Mouse (Mus musculus): Measurements from ENCODE around the gene Gnpat.

Gnpat gene

DNA sequence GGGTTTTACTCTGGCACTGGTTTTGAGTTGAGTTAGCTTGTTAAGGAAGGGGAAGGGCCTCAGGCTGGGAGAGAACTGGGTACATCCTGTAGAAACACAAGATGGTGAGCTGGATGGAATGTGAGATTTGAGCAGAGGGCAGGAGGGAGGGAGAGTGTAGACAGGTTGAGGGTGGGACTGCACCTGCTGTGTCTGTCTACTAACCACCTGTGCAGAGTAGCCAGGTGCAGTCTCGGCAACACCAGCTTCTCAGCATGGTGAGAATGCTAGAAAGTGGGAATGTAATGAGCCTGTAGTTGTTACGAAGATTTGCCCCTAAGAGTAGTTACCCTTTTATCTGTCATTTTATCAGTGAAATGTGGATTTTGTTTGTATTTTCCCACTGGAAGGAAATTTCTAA lies 42.6 kb downstream of the Gnpat start:
- DNase-seq (ENCODE audit: low read depth): no peak

DNA sequence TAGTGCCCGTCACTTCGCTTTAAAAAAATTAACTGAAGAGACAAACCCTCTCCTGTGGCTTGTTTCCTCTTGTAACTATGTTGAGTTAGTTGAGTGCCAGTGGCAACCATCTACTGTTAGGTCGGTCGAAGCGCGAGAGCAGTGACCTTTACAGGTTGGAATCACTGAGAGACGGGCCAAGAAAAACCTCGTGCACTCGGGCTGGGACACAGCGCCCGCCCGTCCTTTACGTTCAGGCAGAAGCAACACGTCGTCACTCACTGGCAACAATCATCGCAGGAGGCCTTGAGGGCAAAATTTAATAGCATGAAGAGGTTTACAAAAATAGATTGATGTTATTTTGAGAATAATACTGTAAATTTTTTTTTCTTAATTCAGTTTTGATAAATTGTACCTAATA lies 47.1 kb downstream of the Gnpat start:
- DNase-seq (ENCODE audit: low read depth): no peak

DNA sequence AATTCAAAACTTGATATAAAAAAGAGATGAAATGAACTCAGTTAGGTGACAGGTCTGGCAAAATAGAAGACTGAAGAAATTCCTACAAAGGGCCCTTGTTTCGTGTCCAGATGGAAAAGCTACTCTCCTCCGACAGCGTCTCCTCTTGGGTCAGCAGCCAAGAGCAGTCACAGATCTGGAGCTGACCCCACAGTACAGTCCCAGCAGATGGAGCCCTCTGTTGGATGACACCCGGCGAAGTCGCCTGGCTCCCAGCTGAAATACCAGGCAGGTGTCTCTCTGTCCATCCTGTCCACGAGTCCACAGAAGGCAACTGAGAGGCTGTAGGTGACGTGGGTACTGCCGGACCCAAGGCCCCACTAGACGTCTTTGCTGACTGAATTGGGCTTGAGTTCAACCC lies 47.5 kb downstream of the Gnpat start:
- DNase-seq (ENCODE audit: low read depth): no peak

DNA sequence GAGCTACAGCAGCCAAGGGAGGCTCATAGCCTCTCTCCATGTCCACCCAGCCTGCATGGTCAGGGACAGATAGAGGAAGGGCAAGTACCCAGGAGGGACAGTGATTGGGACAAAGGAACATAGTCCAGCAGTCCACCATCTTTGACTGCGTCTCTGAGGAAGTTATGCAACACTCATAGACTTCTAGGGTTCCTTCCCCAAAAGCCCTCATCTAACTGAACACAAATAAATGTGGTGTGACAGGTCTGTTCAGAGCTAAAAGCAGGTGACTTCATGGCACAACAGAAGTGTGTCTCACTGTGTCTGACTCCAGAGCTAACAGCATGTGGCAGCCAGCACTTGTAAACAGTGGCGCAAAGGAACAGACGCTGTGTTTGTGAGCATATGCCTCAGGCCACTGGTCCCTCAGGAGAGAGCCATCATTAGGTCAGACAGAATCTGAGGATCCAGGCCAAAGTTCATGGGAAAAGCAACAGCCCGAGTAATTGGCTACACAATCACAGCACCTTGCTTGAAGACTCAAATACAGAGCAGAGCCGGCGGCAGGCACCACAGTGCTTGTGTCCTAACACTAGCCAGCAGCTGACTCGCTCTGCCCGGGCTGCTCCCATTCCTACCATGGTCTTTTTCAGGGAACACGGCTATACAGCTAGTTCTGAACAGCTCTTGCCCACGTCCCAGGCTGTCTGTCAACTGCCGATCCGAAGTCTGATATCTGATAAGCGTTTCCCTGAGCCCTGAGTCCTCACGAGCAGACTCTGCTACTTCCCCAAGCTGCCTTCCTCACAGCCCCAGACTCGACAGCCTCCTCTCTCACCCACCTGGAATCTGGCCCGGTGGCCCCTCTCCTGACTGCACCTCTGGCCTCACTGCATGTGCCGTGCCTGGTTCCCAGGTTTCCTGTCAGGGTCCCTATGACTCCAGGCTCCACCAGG lies 49.4 kb downstream of the Gnpat start:
- DNase-seq (ENCODE audit: low read depth): no peak

DNA sequence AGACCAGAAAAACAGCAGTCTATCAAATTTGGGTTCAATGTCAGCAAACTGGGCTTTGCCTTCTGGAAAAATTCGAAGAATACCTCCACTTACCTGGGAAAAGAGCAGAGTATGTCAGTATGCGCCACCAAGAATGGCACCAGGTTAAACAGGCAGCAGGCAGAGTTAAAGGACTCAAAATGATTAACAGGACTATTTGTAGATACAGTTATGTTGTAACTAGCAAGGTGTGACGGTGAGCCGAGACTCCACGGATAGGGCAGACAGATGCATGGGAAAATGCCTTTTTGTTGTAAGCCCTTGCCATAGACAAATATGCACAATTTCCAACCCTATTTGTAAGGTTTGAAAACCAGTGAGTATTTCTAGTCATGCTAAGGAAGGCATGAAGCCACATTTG lies 51.2 kb downstream of the Gnpat start:
- no peak for DNase-seq (ENCODE audit: low read depth)

DNA sequence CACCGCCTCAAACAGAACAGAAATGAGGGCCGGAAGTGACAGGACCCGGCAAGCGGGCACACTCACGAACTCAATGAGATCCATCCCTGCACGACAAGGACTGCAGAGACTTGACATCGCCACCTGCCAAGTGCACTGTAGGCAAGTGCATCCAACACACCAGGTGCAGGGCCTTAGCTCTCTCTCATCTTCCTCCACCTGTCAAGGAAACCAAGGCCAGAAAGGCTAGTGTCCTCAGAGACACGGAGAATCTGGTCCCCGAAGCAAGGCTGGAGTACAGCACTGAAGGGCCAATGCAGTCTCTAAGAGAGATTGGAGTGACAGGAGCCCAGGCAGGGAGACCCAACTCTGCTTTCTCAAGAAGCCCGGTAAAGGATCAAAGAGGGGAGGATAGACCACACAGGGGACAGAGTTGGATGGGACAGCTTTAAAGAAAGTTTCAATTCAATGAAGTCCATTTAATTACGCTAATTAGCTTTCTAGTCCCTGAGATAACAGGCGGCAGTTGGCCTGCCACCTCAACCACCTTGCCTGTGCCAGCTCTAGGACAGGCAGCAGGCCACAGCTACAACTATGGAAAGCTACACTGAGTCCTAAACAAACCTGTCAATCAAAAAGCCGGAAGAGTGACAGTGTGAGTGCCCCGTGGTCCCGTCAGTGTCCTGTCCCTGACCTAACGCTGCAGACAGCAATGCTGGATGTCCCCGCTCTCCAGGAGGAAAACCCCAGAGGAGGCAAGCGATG lies 55.1 kb downstream of the Gnpat start:
- DNase-seq (ENCODE audit: low read depth): no peak

DNA sequence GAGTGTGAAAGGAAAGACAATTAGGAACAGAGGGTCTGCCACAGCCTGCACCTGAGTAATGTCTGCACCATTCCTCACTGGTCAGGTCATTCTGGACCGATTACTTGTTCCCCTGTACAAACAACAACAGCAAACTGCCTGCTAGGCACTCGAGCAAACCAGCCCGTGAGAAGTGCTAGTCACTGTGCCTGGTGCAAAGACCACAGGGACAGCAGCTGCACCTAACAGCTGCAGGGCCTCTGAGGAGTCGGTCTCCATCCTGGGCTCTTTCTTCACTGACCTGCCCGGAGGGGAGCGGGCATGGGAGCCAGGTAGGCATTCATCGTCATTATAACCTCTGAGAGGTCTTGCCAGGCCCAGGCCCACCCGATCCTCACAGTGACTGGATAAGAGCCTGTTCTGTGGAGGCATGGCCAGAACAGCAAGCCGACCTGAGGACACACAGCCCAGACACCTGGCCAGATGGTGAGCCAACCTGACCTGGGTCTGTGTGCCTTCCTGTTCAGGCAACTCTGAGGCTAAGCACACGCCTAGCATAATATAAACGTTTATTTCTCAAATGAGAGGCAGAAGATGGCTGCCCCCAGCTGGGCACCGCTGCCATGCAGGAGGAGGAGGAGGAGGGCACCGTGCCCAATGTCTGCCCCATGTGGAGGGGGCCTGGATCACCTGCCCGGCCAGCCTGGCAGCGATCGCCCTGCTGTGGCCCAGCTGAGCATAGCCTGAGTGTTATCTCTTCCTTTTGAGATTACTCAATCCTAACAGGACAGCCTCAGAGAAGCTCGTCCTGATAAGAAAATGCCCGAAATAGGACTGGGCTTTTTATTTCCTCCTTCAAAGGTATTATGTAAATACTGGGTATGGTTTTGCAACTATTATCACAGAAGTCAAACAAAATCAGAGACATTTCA lies 58.8 kb downstream of the Gnpat start:
- DNase-seq (ENCODE audit: low read depth): no peak

DNA sequence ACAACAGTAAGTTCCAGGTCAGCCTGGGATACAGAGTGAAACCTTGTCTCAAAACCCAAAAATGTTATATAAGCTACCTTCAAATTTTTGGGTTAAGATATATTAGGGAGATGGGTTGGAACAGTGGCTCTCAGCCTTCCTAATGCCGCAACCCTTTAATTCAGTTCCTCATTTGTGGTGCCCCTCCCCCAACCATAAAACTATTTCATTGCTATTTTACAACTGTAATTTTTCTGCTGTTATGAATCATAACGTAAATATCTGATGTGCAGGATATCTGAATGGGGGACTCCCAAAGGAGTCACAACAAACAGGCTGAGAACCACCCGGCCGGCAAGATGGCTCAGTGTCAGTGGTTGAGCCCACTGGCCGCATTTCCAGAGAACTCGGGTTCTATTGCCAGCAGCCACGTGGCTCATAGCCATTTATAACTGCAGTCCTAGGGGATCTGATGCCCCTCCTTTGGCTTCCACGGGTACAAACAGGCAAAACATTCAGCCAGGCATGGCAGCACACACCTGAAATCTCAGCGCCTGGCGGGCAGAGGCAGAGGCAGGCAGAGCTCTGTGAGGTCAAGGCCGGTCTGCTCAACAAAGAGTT lies 59.8 kb downstream of the Gnpat start:
- no peak for DNase-seq (ENCODE audit: low read depth)

DNA sequence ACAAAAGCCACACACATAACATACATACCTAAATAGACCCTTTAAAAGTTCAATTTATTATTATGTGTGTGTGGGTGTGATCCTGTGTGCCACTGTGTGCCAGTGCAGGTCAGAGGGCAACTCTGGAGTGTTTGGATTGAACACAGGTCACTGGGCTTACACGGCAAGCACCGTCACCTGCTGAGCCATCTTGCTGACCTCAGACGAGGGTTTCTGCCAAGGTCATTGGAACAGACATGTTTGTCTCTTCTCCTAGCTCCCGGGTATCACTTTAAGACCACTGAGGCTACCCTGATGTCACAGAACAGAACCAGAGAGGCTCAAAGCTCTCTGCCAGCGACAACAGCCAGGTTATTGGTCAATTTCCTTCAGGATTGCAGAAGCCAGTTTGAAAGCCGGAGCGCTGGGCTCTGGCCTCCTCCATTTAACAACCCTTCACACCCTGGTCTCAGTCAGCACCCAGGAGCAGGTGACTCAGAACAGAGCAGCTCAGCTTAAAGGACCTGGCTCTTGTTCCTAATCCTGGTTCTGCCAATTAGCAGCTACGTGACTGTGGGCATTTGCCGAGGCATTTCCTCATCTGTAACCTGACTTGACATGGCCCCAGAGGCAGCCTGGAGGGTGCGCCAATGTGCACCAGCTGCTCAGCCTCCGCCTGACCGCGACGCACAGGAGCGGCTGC lies 61.3 kb downstream of the Gnpat start:
- DNase-seq (ENCODE audit: low read depth): no peak

DNA sequence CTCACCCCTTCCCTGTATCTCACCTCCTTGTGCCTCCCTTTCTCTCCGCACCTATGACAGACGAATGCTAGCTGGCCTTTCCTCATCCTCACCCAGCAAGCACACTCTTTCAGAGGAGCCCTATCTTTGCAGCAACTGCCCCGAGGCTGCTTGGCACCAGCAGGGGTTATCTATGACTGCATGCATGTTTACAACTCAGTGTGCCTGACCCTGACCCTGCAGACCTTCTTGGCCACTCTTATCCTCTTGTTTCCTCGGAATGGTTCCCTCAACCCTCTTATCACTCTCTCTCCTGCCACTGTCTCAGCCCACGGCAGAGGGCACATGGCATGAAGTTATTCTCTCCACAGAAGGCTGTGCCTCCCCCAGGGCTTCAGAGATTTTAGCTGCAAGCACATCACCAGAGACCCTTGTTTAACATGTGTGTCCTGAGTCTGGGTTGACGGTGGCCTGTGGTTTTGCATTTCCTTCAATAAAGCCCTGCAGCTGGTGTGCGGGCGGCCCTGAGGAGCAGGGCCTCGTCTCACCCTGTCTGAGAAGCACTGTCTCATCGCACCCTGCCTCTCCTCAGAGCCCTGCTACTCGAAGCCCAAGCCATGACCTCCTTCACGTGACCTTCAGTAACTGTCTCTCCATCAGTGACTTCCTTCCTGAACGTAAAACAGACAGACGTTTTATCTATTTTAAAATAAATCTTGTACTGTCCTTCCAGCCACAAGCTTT lies 62.9 kb downstream of the Gnpat start:
- DNase-seq (ENCODE audit: low read depth): no peak

DNA sequence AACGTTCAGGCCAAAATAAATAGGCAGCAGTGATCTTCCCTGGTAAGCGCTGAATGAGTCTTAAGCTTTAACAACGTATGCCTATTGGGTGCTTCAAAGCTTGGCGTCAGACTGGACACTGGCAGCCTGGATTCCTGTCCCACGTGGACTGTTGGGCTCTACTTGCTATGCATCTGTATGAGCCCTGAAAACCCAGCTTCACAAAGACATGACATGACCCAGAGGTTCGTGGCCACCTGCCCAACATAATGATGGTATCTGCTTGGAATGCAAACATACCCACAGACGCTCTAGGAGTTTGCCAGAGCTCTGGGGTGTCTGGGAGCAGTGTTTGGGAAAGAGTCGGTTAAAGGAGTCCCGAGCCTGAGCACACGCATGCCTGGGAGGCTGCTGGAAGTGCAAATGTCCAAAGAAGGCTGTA lies 63.5 kb downstream of the Gnpat start:
- no peak for DNase-seq (ENCODE audit: low read depth)

DNA sequence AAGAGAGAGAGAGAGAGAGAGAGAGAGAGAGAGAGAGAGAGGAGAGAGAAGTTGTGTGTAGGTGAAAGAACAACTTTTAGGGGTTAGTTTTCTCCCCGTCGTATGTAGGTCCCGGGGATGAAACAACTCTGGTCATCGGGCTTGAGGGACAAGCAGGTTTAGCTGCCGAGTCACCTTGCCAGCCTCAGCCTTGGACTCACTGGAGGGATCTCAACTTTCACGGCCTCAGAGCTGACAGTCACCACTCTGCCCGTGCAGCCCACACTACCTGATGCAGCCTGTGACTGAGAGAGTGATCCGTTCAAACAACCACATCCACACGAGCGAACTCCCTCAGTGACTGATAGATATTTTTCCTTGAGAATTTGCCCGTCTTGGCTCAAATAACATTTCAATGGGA lies 66.2 kb downstream of the Gnpat start:
- DNase-seq (ENCODE audit: low read depth): no peak

DNA sequence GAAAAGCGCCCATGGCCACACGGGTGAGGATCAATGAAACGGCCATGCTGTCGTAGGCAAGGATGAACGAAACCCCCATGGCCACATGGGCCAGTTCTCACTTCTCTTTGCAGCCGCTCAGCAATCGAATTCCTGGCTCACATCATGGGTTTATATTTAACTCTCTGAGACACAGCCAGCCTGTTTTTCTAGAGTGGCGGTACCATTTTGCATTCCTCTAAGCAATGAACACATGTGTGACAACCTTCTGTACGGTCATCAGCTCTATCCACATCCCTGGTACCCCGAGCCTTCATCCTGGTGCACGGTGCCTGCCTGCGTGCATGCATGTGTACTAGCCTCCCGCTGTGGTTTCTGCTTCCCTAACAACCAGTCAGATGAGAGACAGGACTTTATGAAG lies 67.3 kb downstream of the Gnpat start:
- no peak for DNase-seq (ENCODE audit: low read depth)

DNA sequence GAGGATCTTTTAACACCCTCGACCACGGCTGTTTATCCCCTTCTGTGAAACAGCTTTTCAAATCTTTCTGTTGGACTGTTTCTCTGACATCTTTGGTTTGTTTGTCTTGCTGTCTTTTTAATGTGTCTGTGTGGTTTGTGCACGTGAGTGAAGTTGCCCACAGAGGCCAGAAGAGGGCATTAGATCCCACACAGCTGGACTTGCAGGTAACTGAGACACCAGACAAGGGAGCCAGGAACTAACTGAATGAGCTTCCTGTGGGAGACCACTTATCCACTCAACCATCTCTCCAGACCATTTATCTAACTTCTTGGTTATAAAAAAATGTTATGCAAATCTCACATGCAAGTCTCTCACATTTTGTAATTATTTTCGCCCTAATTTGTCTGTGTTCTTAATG lies 67.8 kb downstream of the Gnpat start:
- no peak for DNase-seq (ENCODE audit: low read depth)

DNA sequence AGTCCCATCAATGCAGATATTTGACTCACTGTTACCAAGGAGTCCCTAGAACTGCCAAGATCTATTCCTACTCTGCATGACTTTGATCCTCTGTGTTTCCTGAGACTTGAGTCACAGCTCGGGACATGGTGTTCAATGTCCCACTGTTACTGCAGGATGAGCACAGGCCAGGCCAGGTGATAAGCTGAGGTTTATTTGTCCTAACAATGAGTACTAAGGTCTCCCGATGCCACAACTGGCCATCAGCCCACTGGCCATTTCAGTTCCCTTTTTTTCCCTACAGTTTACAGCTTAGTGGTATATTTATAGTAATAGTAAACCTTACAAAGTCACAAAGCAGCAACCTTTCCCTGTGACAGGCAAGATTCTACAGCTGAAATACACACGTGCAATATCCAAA lies 69.6 kb downstream of the Gnpat start:
- DNase-seq (ENCODE audit: low read depth): no peak

DNA sequence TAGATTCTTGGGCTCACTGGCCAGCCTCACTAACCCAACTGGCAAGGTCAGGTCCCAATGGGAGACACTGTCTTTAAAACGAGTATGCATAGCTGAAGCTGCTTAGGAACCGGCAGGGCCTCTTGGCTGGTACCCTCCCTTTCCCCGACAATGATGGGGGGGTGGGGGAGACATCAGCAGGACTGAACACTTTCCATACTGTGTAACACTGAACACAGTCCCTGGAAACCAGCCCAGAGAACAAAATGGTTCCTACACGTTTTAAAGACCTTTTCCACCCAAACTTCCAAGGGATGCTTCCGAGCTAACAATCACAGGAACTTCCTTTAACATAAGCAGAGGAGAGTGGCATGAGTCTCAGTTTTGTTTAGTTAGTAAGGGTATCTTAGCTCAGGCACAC lies 72.3 kb downstream of the Gnpat start:
- DNase-seq (ENCODE audit: low read depth): no peak

DNA sequence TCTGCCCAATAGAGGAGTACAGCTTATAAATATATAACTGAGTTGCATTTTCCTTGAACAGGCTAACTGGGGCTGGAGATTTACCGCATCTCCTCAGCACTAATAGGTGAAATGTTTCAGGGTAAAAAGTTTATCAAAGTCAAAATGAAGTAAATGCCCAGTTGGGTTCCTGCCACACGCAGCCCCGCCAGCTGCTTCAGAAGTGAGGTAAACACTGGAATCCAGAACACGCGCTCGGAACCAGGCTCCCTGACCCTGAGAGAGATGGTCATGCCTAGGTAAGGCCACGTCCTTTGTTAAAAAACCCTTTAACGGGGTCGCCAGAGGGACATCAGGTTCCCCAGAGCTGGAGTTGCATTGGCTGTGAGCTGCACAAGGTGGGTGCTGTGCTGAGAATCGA lies 73.9 kb downstream of the Gnpat start:
- no peak for DNase-seq (ENCODE audit: low read depth)

DNA sequence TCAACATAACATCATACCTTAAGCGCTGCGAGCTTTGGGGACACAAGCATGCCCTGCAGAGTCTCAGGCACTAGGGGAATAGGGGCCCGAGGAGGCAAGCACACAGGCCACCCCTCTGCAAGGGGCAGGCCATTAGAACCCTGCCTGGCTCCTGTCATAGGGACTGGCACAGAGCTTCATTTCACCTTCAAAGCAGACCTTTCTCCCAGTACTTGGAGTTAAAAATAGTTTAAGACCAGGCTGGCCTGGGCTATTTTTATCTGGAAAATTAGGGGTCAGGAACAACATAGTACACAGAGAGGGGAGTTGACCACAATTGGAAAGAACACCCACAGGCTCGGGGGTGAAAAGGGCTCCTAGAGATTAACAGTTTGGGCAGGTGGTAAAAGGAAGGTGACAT lies 74.5 kb downstream of the Gnpat start:
- DNase-seq (ENCODE audit: low read depth): no peak
